Mouse (Mus musculus) B cell, adult 2 months (primary cell): ENCODE data around the gene Rnf150.
A peak's percentile ranks its signal among the peaks of the same experiment; 100 is the strongest.

Source experiments
- DNase-seq, 2 experiments: peaks; one replicate each; pipeline ENCODE4 v3.0.0; 2022

Gene Rnf150

DNA sequence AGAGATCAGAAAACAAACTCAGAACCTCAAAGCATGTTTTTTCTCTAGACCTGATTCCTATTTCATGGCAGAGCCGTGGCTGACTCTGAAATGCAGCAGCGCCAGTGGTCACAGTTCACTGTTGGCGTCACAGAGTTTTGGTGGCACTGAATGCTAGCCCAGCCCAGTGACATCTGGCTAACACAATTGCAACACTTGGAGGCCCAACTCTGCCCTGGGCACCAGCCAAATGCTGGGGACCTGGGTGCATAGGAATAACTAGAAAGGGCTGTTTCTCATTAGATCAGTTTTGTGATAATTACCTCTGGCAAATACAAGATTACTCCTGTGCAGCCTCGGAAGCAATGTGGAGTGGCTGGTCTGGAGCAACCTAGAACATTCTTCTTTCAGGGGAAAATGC lies 31.9 kb downstream of the Rnf150 start:
- no peak for DNase-seq

GRCm38 (mm10) chr8:82896796-82897195 lies 33.6 kb downstream of the Rnf150 start:
- no peak for DNase-seq

DNA sequence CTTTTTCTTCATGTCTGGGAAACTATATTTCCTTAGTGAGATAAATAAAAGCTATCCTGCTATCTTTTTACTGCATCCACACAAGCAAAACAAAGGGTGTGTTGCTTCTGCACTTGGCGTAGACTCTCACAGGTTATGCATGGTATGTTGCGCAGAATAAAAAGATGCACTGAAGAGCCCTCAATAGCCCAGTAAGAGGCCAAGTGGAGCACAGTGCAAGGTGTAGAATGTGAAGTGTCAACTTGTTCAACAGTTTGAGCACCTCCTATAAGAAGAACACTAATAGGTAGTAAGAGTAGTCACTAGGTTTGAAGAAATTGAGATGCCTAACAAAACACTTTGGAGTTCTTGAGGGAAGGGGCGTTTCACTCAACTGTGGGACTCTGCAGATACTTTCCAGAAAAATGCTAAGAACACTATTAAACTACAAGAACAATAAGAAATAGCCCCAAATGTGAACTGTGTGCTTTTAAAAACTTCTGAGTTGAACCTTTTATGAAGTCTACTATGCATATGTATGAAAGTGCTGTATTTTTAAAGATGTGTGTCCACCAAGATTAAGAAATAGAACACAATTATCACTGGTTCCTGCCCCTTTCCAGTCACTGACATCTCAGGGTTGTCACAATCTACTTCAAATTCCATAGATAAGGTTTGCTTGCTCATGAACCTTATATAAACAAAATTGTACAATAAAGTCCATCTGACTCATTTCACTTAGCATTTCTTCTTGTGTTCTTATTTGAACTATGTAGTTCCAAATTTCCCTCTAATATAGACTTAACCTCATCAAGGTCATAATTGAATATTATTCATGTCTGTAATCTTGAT lies 34.7 kb downstream of the Rnf150 start:
- DNase-seq: no peak

GRCm38 (mm10) chr8:82898459-82898841 lies 35.3 kb downstream of the Rnf150 start:
- DNase-seq: no peak

DNA sequence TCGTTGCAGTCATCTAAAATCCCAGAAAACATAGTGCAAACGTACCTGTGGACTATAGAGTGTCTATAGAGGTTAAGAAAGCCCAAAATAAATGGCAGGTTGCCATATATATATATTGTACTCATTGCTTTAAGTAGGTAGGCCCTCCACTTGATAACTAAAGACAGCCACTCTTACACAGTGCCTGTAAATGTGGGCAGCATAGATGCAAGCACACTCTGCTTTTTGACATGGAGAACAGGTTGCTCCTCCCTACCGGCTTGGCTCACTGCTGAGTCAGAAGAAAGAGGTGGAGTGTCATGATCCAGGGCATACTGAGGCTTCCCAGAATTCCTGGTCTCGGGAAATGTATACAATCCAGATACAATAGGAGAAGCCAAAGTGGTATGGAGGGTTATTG lies 37.8 kb downstream of the Rnf150 start:
- DNase-seq: no peak

DNA sequence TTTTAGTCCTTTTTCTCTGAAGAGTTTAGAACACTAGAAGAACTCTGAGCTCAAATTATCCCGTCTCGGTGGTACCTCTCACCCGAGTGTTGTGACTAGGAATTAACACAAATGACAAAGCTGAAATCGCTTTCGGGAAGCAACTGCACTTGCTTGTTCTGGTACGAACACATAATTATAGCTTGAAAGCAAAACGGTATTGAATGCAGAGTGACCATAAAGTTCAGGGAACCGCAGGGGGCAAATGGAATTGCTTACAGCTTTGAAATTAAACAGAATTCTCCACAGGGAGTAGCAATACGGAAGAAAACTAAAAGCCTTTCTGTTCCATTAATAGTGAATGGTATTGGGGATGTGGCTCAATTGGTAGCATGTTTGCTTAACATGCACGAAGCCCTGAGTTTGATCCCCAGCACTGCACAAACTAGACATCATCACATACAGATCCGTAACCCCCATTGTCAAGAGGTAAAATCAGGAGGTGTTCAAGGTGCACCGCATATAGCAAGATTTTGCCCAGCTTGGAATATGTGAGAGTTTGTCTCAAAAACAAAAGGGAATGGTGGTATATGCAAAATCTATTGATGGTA lies 38.5 kb downstream of the Rnf150 start:
- no peak for DNase-seq

GRCm38 (mm10) chr8:82903497-82903896 lies 40.3 kb downstream of the Rnf150 start:
- no peak for DNase-seq

DNA sequence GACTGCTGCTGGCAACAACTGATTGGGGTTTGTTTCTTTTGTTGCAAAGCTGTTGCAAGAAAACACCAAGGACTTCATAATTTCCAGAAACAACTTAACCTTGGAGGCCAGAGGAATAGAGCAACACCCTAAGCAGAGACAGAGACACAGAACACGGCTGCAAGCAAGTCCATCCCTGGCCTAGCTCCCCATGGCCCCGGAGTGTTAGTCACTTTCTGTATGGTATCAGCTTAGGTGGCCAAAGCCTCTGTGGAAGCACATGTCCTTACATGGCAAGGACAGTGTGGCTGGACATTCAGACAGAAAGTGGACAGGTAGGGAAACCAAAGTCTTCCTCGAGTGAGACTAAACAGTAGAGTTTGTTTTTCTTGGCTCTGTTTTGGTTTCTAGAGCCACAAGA lies 44.1 kb downstream of the Rnf150 start:
- no peak for DNase-seq

- DNase-seq: no peak
Measured at GRCm38 (mm10) chr8:82911436-82911835, 48.3 kb downstream of the Rnf150 start.

DNA sequence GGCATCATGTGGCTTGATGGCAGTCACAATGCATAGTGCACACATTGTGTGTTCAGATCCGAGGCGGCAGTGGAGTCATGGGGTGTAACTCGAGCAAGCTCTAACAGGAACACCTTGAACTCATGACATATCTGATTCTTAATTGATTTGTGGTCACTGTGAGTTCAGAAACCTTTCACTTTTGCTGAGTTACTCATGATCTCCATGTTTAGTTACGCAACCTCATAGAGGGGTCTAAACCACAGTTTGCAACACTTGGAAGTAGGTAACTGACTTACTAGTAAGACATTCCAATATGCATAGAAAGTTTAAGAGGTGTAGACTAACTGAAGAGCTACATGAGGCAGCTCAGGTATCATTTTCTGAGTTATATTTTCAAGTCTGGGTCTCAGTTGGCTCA lies 49.1 kb downstream of the Rnf150 start:
- no peak for DNase-seq

GRCm38 (mm10) chr8:82914543-82914942 lies 51.4 kb downstream of the Rnf150 start:
- DNase-seq: no peak

DNA sequence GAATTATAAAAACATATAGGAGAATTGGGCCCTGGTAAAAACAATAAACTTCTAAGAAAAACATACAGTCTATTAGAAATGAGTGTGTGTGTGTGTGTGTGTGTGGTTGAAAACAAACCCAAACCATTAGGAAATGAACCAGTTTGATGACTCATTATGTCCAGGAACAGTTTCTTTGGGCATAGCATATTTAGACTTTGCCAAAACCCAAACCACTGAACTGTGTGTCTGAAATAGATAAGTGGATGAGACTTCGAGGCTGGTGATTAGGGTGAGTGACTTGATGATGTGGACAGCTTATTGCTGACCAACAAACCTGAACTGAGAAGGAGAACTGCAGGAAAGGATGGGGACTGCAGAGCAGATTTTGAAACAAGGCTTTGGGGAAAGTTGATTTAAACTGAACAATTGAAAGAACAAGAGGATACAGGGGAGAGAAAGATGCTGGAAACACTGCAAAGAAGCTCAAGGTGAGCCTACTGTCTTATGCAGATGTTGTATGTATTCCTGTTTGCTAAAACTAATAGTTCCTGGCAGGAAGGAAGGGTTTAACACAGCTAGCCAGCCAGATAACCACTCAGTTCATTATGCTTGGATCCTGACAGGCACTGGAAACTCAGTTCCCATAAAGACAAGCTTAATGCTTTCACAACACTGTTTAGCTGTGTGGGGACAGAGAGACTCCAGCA lies 53.8 kb downstream of the Rnf150 start:
- no peak for DNase-seq

DNA sequence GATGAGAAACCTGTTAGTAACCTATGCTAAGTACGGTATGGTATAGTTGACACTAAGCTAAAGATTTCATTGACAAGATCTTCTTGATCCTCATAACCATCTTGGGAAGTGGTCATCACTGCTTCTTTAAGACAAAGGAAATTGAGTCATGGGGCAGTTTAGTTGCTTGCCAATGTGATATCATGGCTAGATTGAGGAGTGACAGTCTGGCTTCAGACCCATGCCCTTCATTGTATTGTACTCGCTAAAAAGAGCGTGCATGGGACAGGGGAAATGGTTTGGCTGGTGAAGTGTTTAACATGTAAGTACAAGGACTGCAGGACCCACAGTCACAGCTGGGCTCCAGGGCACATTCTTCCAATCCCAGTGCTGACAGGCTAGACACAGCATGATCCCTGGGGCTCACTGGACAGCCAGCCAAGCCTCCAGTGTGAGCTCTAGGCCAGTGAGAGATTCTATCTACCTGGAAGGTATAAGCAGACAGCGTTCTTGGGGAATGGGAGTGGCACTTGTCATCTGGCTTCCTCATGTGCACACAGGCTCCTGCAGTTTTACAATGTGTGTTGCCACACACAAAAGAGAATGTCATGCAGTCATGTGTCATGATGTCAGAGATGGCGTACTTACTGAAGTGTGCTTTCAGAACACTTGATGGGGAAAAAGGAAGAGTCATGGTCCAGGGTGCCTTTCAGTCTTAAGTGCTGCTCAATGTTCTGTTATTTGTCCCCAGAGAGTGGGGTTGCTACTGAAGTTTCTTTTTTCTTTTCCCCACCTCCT lies 54.6 kb downstream of the Rnf150 start:
- DNase-seq: no peak

DNA sequence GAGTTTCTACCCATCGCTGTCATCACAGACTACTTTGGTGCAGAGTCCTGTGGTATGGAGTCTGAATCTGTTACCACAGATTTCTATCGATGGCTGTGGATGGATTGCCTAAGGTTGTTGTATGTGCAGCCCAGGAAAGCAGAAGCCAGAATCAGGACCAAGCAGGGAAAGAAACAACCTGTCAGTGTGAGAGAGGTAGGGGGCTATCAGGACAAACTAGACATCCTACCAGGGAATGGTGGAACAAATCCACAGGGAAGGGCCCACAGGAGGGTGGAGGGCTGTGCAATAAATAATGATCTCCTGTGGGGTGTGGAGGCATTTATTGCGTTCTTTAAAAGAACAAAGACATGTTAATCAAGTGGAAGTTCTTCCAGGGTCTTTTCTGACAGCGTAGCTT lies 56.5 kb downstream of the Rnf150 start:
- no peak for DNase-seq

- no peak for DNase-seq
Measured at GRCm38 (mm10) chr8:82920124-82920523, 57.0 kb downstream of the Rnf150 start.

- no peak for DNase-seq
Measured at GRCm38 (mm10) chr8:82925286-82925685, 62.1 kb downstream of the Rnf150 start.

DNA sequence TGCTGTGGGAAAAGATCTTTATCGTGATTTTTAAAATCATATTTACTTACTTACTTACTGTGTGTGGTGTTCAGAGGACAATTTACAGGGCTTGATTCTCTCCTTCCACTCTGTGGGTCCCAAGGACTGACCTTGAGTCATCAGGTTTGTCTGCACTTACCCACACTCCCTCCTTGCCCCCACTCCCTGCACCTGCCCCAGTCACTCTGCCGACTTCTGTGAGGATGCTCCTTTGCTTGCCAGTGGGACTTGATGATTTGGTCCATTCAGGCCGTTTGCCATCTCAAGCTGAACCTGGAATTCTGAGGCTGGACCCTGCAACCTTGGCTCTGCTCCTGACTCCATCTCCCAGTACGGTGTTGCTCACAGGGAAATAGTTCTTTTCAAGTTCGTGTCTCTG lies 63.4 kb downstream of the Rnf150 start:
- DNase-seq: no peak

GRCm38 (mm10) chr8:82931554-82931953 lies 68.4 kb downstream of the Rnf150 start:
- DNase-seq: no peak

GRCm38 (mm10) chr8:82936162-82936561 lies 73.0 kb downstream of the Rnf150 start:
- no peak for DNase-seq

GRCm38 (mm10) chr8:82936866-82937265 lies 73.7 kb downstream of the Rnf150 start:
- DNase-seq: no peak

DNA sequence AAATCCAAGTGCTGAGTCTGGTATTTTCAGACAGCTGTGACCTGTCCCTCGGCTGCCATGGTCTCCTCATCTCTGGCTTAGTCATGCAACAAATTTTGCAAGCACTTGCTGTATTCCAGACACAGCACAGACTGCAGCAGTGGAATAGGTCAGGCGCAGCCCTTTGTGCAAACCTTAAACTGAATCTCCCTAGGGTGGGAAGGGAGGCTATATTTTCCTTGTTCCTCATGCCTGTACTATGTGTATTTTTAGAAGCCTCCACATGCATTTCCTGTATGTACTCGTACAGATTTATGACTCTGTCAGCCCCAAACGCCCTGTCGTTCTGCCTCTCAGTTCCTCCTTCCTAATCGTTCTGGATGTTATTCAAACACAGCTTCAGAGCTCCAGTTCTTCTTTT lies 76.8 kb downstream of the Rnf150 start:
- DNase-seq: peak in 1 of 2 experiments; percentile 2

GRCm38 (mm10) chr8:82943223-82944006 lies 80.3 kb downstream of the Rnf150 start:
- no peak for DNase-seq
